ENCODE assay signal across 27 mouse cellular contexts in genomic region chr2:174652864-174653263, GRCm38 (mm10). TPM values are rescaled to one million over a fixed set of nuclear protein-coding genes. Genes with fewer than 3 reads are reported as not detected.
A peak's percentile ranks its signal among the peaks of the same experiment; 100 is the strongest.
DNase-seq lines count a peak whose midpoint lies in the region; ATAC-seq lines count a peak whose summit lies in the region.
"Had no signal": no experiment of that assay in that cellular context is flagged by ENCODE, and none has a peak within 500 bp of the region (broad histone marks: within the 10 kb centered on the region; RNA-seq: fewer than 3 reads in every experiment).

No protein-coding gene starts in this region.

- H3K9me3 ChIP-seq in lung, embryonic 15.5 days = no peaks in the 10 kb centered on the region
- H3K9me3 ChIP-seq: forebrain, embryonic 10.5 days had no signal

- 0 out of 2 replicates have a peak, but pooled peaks cover 7% of the 10 kb centered on the region for H3K4me1 ChIP-seq in lung, embryonic 15.5 days
- H3K4me1 ChIP-seq: forebrain, embryonic 10.5 days had no signal

- H3K27me3 ChIP-seq in lung, embryonic 15.5 days = no peaks in the 10 kb centered on the region
- H3K27me3 ChIP-seq: CH12.LX, Patski had no signal

- no peaks in the 10 kb centered on the region for H3K36me3 ChIP-seq in lung, embryonic 15.5 days
- H3K36me3 ChIP-seq: forebrain, embryonic 10.5 days; G1E had no signal

- intact Hi-C loops in heart, postnatal 36 days (cut with DNase I) = no loop called here

- WGBS in lung, embryonic 15.5 days = 34% methylated on average over 4 of the region's 4 CpGs

- H3K27ac ChIP-seq in lung, embryonic 15.5 days = peak overlapping the region; percentile 66
- H3K27ac ChIP-seq: forebrain, embryonic 10.5 days; heart, adult 2 months; hindbrain, embryonic 14.5 days; hindbrain, postnatal 0 days had no signal

- H3K4me2 ChIP-seq in lung, embryonic 15.5 days = no peak overlapping the region
- H3K4me2 ChIP-seq: heart, embryonic 11.5 days; hindbrain, embryonic 14.5 days had no signal

- H3K4me3 ChIP-seq in lung, embryonic 15.5 days = no peak overlapping the region
- H3K4me3 ChIP-seq: forebrain, embryonic 10.5 days; heart, adult 2 months had no signal

- no peak overlapping the region for H3K9ac ChIP-seq in lung, embryonic 15.5 days
- H3K9ac ChIP-seq: hindbrain, embryonic 14.5 days had no signal

- peak; percentile 56; the same call in 1 of the 2 replicates for ATAC-seq in lung, embryonic 15.5 days (ENCODE audit: borderline replicate concordance, extremely low read depth, low FRiP score, low TSS enrichment)
- ATAC-seq: forebrain, embryonic 14.5 days; hindbrain, postnatal 0 days; inflammation-experienced regulatory T-cells, adult 6 months; Patski had no signal

- peak; percentile 25 for DNase-seq in heart, adult 11 months
- DNase-seq in heart, postnatal 36 days = no peak
- DNase-seq in lung, postnatal 4 days = no peak
- DNase-seq in lung, postnatal 25 days (ENCODE audit: low spot score) = peak; percentile 4
- DNase-seq in lung, postnatal 10 days = no peak
- DNase-seq: adrenal gland, postnatal 10 days; adrenal gland, postnatal 36 days; B cell, adult 2 months; cerebellum, adult 18-20 months; cerebellum, adult 9-10 months; cerebellum, postnatal 14 days; gastrocnemius, postnatal 25 days; heart, adult 2 months; heart, postnatal 4 days had no signal

RNA-seq across cellular contexts. Expression of gene Zfp831, which starts 9.5 kb away (rescaled TPM):
- under 1 TPM; 0.08 TPM for total RNA-seq in heart, postnatal 36 days (2021)
- polyA plus RNA-seq in lung, embryonic 15.5 days (2015; fragmentation: Nextera tagmentation; extraction: Ambion mirVana) = 0.02 and 0.03 TPM in 2 replicates
- polyA plus RNA-seq: embryonic facial prominence, embryonic 11.5 days; embryonic facial prominence, embryonic 14.5 days; forebrain, embryonic 14.5 days; G1E; heart, embryonic 11.5 days; hindbrain, embryonic 11.5 days; hindbrain, embryonic 14.5 days; hindbrain, postnatal 0 days; Patski had no signal

Comparison
In these comparisons a context has a peak if more than half of its experiments do, and no peak if none do; other contexts are left out.
1. DNase-seq: peak in heart, adult 11 months (single experiment) and lung, postnatal 25 days (single experiment); none in heart, postnatal 36 days (0 of 2), lung, postnatal 4 days (0 of 2) and lung, postnatal 10 days (single experiment).